Mouse (Mus musculus) lung, postnatal 0 days (tissue): ENCODE measurements around the gene Elfn2. TPM values are rescaled to one million over a fixed set of nuclear protein-coding genes. Genes with fewer than 3 reads are reported as not detected.

ENCODE experiments used
- ATAC-seq: fragments of 200-750 bp; cut with Nextera tagmentation; 2 replicates; pipeline ENCODE4 v1.8.0; 2017; ENCODE audit warnings: moderate library complexity
- DNase-seq: peaks from one replicate; pipeline ENCODE4 v3.0.0-alpha.2; 2016; ENCODE audit warnings: low spot score
- H3K27ac ChIP-seq: fragments of 300-500 bp; sonication (generic); 2 replicates; pipeline ENCODE4 v1.5.1; 2014; ENCODE audit warnings: antibody characterized with exemption, mild to moderate bottlenecking, low read length, mixed read lengths
- H3K27me3 ChIP-seq: fragments of 300-500 bp; sonication (generic); replicated peaks from 2 replicates; pipeline ENCODE4 v1.6.1; 2014; ENCODE audit warnings: low read length, mixed read lengths; ENCODE audit not compliant: insufficient read depth
- H3K36me3 ChIP-seq: fragments of 300-500 bp; sonication (generic); 2 replicates; pipeline ENCODE4 v1.6.1; 2014; ENCODE audit warnings: low read length, mixed read lengths; ENCODE audit not compliant: insufficient read depth
- H3K4me1 ChIP-seq: fragments of 300-500 bp; sonication (generic); 2 replicates; pipeline ENCODE4 v1.6.1; 2014; ENCODE audit warnings: antibody characterized with exemption, low read depth, low read length, mixed read lengths; ENCODE audit not compliant: insufficient read depth
- H3K4me2 ChIP-seq: fragments of 300-500 bp; sonication (generic); replicated peaks from 2 replicates; pipeline ENCODE4 v1.6.1; 2014; ENCODE audit warnings: low read depth, mild to moderate bottlenecking, low read length, moderate library complexity, mixed read lengths
- H3K4me3 ChIP-seq: fragments of 300-500 bp; sonication (generic); 2 replicates; pipeline ENCODE4 v1.5.1; 2014; ENCODE audit warnings: low read depth, low read length
- H3K9ac ChIP-seq: fragments of 300-500 bp; sonication (generic); replicated peaks from 2 replicates; pipeline ENCODE4 v1.6.1; 2014; ENCODE audit warnings: low read depth, mild to moderate bottlenecking
- H3K9me3 ChIP-seq: fragments of 300-500 bp; sonication (generic); 2 replicates; pipeline ENCODE4 v1.6.1; 2016; ENCODE audit warnings: low read length, mixed read lengths
- CTCF ChIP-seq: IDR thresholded peaks from 2 replicates; pipeline ENCODE4 v1.5.1; 2016; ENCODE audit warnings: antibody characterized with exemption, mild to moderate bottlenecking
- EP300 ChIP-seq: IDR thresholded peaks from 2 replicates; pipeline ENCODE4 v1.6.1; 2016; ENCODE audit warnings: antibody characterized with exemption, mild to moderate bottlenecking, control low read depth
- WGBS: fragments of 180-500 bp; shearing (Covaris S2); extraction: QIAGEN DNeasy Blood & Tissue Kit; methylation state at CpG from one replicate; pipeline ENCODE4 v1.1.7; 2014; 5-methylcytosine and 5-hydroxymethylcytosine counted together
- polyA plus RNA-seq: library from polyadenylated mRNA; unstranded; fragments of >200 nt; fragmentation: Nextera tagmentation; extraction: Ambion mirVana; gene quantifications from 2 replicates; pipeline ENCODE4 v1.2.1, GENCODE M21; 2015

The Elfn2 gene
- polyA plus RNA-seq, 1 experiment from 2014 or later = 0.02 TPM

- H3K4me2 ChIP-seq = no peak overlapping the region
- 42% methylated on average over 8 of the region's 8 CpGs for WGBS
These were observed 26.1 kb downstream of the Elfn2 start for GRCm38 (mm10) chr15:78692505-78692904.

GRCm38 (mm10) chr15:78690716-78691115 lies 27.9 kb downstream of the Elfn2 start:
- ATAC-seq (no peak), DNase-seq (no peak)
- H3K4me3 ChIP-seq = no peak overlapping the region
- no peaks in the 10 kb centered on the region for H3K4me1 ChIP-seq
- H3K27ac ChIP-seq = no peak overlapping the region
- TF ChIP-seq CTCF = no peak
- no peak for TF ChIP-seq EP300
- H3K9ac ChIP-seq = no peak overlapping the region
- no peak overlapping the region for H3K4me2 ChIP-seq
- H3K27me3 ChIP-seq = no peaks in the 10 kb centered on the region
- H3K36me3 ChIP-seq = no peaks in the 10 kb centered on the region
- no peaks in the 10 kb centered on the region for H3K9me3 ChIP-seq
- WGBS = 80% methylated on average over 2 of the region's 2 CpGs

More at GRCm38 (mm10) chr15:78692505-78692904, 26.1 kb downstream of the Elfn2 start:
- DNase-seq = no peak
- no peak for ATAC-seq
- Histone ChIP-seq H3K27me3 (no peaks in the 10 kb centered on the region), H3K9ac (no peak overlapping the region), H3K4me3 (no peak overlapping the region), H3K4me1 (no peaks in the 10 kb centered on the region), H3K9me3 (no peaks in the 10 kb centered on the region), H3K36me3 (no peaks in the 10 kb centered on the region), H3K27ac (no peak overlapping the region)
- TF ChIP-seq CTCF (no peak), EP300 (no peak)

GRCm38 (mm10) chr15:78686910-78687309 lies 31.7 kb downstream of the Elfn2 start:
- 61% methylated on average over 7 of the region's 7 CpGs for WGBS
- ATAC-seq = no peak

GRCm38 (mm10) chr15:78684111-78684510 lies 34.5 kb downstream of the Elfn2 start:
- 7% methylated on average over 9 of the region's 9 CpGs for WGBS
- no peak for ATAC-seq

More at GRCm38 (mm10) chr15:78686910-78687309, 31.7 kb downstream of the Elfn2 start:
- Histone ChIP-seq H3K4me2 (no peak overlapping the region), H3K27me3 (no peaks in the 10 kb centered on the region), H3K9me3 (no peaks in the 10 kb centered on the region), H3K9ac (no peak overlapping the region), H3K4me3 (no peak overlapping the region), H3K27ac (no peak overlapping the region), H3K36me3 (no peaks in the 10 kb centered on the region), H3K4me1 (no peaks in the 10 kb centered on the region)
- no peak for DNase-seq
- no peak for TF ChIP-seq CTCF
- no peak for TF ChIP-seq EP300

GRCm38 (mm10) chr15:78683474-78683873 lies 35.1 kb downstream of the Elfn2 start:
- Histone ChIP-seq H3K4me1 (no peaks in the 10 kb centered on the region), H3K27ac (no peak overlapping the region), H3K4me2 (no peak overlapping the region), H3K4me3 (no peak overlapping the region), H3K9me3 (no peaks in the 10 kb centered on the region), H3K36me3 (no peaks in the 10 kb centered on the region), H3K9ac (no peak overlapping the region), H3K27me3 (no peaks in the 10 kb centered on the region)
- TF ChIP-seq CTCF (no peak), EP300 (no peak)
- ATAC-seq (no peak), DNase-seq (no peak)
- WGBS = 40% methylated on average over 8 of the region's 8 CpGs

More at GRCm38 (mm10) chr15:78684111-78684510, 34.5 kb downstream of the Elfn2 start:
- Histone ChIP-seq H3K27ac (no peak overlapping the region), H3K4me2 (no peak overlapping the region), H3K27me3 (no peaks in the 10 kb centered on the region), H3K4me3 (no peak overlapping the region), H3K9me3 (no peaks in the 10 kb centered on the region), H3K36me3 (no peaks in the 10 kb centered on the region), H3K4me1 (no peaks in the 10 kb centered on the region), H3K9ac (no peak overlapping the region)
- no peak for DNase-seq
- TF ChIP-seq CTCF (no peak), EP300 (no peak)

GRCm38 (mm10) chr15:78681781-78682180 lies 36.8 kb downstream of the Elfn2 start:
- Histone ChIP-seq H3K9ac (no peak overlapping the region), H3K27me3 (no peaks in the 10 kb centered on the region), H3K9me3 (no peaks in the 10 kb centered on the region), H3K27ac (no peak overlapping the region), H3K36me3 (no peaks in the 10 kb centered on the region), H3K4me2 (no peak overlapping the region), H3K4me3 (no peak overlapping the region), H3K4me1 (no peaks in the 10 kb centered on the region)
- ATAC-seq = no peak
- WGBS = 75% methylated on average over 8 of the region's 8 CpGs
- TF ChIP-seq EP300 (no peak), CTCF (no peak)
- DNase-seq = no peak

- H3K4me1 ChIP-seq = no peaks in the 10 kb centered on the region
- H3K4me3 ChIP-seq = no peak overlapping the region
- H3K9me3 ChIP-seq = no peaks in the 10 kb centered on the region
- H3K36me3 ChIP-seq = no peaks in the 10 kb centered on the region
- no peak for DNase-seq
- no peak for ATAC-seq
- no peaks in the 10 kb centered on the region for H3K27me3 ChIP-seq
- TF ChIP-seq EP300 (no peak), CTCF (no peak)
- H3K9ac ChIP-seq = no peak overlapping the region
- 80% methylated on average over 8 of the region's 8 CpGs for WGBS
- no peak overlapping the region for H3K4me2 ChIP-seq
- no peak overlapping the region for H3K27ac ChIP-seq
These were observed 37.3 kb downstream of the Elfn2 start for GRCm38 (mm10) chr15:78681301-78681700.
